Mouse (Mus musculus): Measurements from ENCODE around the gene Cdyl2.

- TF ChIP-seq CTCF (IDR thresholded peaks at IDR 0.05; ENCODE audit: control insufficient read depth, insufficient read depth, low read length) (no peak), POLR2A (IDR thresholded peaks at IDR 0.05; ENCODE audit: borderline replicate concordance, control insufficient read depth, low read depth, low read length) (no peak)
These were observed 117.9 kb downstream of the Cdyl2 start for GRCm38 (mm10) chr8:116614901-116615300.

Measured in bone marrow, adult 2 months (tissue).